Mouse (Mus musculus): ENCODE results near the gene Moap1. TPM values are rescaled to one million over a fixed set of nuclear protein-coding genes. Genes with fewer than 3 reads are reported as not detected.

Gene Moap1
- 8.4 and 9.0 TPM in 2 replicates for polyA plus RNA-seq (2015; fragmentation: Nextera tagmentation; extraction: Ambion mirVana)

DNA sequence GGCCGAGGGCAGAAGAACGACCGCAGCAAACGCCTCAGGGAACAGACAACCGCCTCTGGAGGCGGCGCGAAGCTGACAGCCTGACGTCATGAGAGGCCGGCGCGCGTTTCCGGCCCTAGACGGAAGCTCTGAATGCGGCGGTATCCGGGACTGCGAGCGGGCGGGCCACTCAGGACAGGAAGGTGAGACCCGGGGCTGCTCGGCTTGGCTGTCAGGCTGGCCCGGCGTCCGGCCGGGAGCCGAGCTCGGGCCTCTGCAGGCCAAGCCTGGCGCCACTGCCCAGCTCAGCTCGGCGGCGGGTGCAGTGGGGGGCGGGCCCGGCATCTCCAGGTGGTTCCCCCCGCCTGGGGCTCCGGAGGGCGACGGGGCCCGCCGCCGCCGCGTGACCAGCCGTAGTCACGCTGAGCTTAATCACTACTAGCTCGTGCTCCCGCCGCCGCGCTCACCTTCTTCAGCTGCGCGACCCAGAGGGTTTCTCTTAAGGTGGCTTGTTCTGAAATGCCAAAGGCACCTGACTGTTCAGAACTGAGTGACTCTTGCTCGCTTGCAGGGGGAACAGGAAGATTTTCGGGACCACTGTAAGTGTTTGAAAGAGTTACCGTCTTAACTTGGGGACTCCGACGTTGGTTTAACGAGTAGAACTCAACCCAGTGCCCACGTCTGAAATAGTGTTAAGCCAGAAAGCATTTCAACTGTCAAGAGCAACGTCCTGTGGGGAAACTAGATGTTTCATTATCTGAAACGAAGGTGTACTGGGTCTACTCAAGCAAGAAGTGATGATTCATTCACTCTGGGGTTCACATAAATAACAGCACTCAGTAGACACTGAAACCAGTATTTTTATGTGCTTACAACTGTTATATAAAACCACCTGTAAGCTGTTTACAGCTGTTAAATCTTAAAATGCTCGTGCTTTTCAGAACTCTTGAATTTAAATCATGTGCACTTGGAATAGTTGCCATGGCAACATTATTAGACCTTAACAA lies at the start of gene Moap1, which contains the start of gene Tmem251:
Gene Moap1 (minus strand): TSS at position 73 of the 986 bp plus-strand sequence.
Gene Tmem251 (plus strand): TSS at position 174 of the 986 bp plus-strand sequence.
- Histone ChIP-seq H3K4me2 (peak within 1 kb of the TSS; percentile 81), H3K27ac (peak within 1 kb of the TSS; percentile 96), H3K9ac (peak within 1 kb of the TSS; percentile 93), H3K4me3 (replicated peaks) (peak within 1 kb of the TSS; percentile 93), H3K27me3 (no peaks in the 10 kb centered on the region), H3K4me1 (replicated peaks) (peaks cover 45% of the 10 kb centered on the region), H3K36me3 (peaks cover 19% of the 10 kb centered on the region), H3K9me3 (replicated peaks) (no peaks in the 10 kb centered on the region)
- WGBS (ENCODE audit: insufficient replicate concordance), result 1% methylated on average over 60 of the region's 63 CpGs
- peak; percentile 96 for ATAC-seq (ENCODE audit: low read depth)
- DNase-seq, result peak; percentile 86

DNA sequence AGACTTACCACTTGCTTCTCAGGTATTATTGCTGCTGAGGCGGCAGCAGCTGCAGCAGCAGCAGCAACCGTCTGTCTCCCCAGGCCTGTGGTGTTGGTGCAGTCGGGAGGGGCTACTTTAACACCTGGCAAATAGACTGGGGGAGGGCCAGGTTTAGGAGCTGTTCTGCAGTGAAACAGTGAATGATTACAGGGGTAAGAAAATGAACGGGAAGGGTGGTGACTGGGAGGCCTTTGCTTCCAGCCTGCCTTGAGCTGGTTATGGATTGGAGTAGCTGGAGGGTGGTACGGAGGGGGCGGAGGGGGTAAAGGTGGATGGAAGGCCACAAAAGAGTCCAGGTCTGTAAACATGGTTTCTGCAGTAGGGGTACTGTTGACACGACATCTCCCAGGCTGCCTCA lies 44.5 kb upstream of the Moap1 start:
- DNase-seq (no peak), ATAC-seq (ENCODE audit: low read depth) (peak; percentile 83)
- Histone ChIP-seq H3K4me3 (replicated peaks) (no peak overlapping the region), H3K4me1 (replicated peaks) (peaks cover 6% of the 10 kb centered on the region; the same call in 1 of the 2 replicates), H3K9me3 (replicated peaks) (no peaks in the 10 kb centered on the region), H3K36me3 (peaks cover 75% of the 10 kb centered on the region), H3K4me2 (peak overlapping the region; percentile 19; the same call in 1 of the 2 replicates), H3K27ac (peak overlapping the region; percentile 58), H3K27me3 (no peaks in the 10 kb centered on the region), H3K9ac (no peak overlapping the region)
- WGBS (ENCODE audit: insufficient replicate concordance), result 70% methylated on average over 7 of the region's 7 CpGs

DNA sequence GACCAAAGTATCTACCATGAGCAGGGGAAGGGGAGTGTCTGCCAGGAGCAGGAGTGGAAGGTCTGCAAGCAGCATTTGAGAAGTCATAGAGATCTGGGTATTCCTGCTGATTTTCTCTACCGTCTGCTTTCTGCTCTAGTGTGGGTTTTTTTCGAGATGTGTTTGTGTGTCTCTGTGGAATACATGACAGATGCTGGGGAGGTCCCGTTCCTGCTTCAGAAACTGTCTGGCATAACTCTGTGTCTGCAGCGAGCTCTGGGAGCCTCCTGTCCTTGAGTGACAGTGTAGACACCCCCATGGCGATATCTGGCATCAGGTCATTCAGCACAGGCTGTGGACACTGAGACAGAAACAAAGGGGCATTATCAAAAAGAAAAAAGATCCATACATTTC lies 42.1 kb upstream of the Moap1 start:
- WGBS (ENCODE audit: insufficient replicate concordance), result 79% methylated on average over 5 of the region's 5 CpGs
- Histone ChIP-seq H3K4me2 (no peak overlapping the region), H3K27ac (no peak overlapping the region), H3K36me3 (peaks cover 57% of the 10 kb centered on the region), H3K9ac (no peak overlapping the region), H3K27me3 (no peaks in the 10 kb centered on the region), H3K9me3 (replicated peaks) (no peaks in the 10 kb centered on the region), H3K4me1 (replicated peaks) (peaks cover 6% of the 10 kb centered on the region; the same call in 1 of the 2 replicates), H3K4me3 (replicated peaks) (no peak overlapping the region)
- DNase-seq (no peak), ATAC-seq (ENCODE audit: low read depth) (no peak)

DNA sequence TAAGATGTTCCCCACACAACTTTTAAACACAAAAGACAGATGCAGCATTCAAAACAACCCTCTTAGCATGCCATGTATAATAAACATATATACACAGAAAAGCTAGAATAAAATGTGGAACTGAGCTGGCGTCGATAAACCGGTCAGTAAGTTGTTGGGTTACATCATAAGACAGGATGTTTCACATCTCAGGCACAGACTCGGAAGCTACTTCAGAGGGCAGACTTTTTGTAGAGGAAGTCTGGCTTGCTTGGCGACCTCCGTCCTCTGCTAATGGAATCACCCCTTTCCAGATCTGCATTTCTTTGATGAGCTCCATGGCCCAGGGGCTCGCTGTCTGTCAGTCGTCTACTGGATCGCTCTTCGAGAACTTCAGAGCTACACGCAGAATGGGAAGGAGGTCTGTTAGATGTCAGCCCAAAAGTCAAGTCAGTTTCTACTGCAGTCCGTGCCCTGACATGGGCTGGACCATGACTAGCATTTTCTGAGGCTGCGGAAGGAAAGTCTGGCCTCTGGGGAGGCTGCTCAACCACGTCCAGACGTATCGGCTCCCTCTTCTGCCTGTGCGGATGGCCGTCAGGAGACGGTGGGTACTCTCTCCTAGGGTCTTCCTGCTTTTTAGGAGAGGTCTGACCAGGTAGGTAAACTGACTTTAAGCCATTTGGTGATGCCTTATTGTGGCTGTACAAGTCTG lies 41.6 kb upstream of the Moap1 start:
- no peak overlapping the region for H3K4me3 ChIP-seq (replicated peaks)
- H3K36me3 ChIP-seq, result peaks cover 51% of the 10 kb centered on the region
- 86% methylated on average over 19 of the region's 19 CpGs for WGBS (ENCODE audit: insufficient replicate concordance)
- no peaks in the 10 kb centered on the region for H3K9me3 ChIP-seq (replicated peaks)
- no peak for DNase-seq
- H3K4me2 ChIP-seq, result no peak overlapping the region
- H3K27ac ChIP-seq, result no peak overlapping the region
- H3K4me1 ChIP-seq (replicated peaks), result peaks cover 6% of the 10 kb centered on the region; the same call in 1 of the 2 replicates
- H3K27me3 ChIP-seq, result no peaks in the 10 kb centered on the region
- no peak for ATAC-seq (ENCODE audit: low read depth)
- no peak overlapping the region for H3K9ac ChIP-seq

DNA sequence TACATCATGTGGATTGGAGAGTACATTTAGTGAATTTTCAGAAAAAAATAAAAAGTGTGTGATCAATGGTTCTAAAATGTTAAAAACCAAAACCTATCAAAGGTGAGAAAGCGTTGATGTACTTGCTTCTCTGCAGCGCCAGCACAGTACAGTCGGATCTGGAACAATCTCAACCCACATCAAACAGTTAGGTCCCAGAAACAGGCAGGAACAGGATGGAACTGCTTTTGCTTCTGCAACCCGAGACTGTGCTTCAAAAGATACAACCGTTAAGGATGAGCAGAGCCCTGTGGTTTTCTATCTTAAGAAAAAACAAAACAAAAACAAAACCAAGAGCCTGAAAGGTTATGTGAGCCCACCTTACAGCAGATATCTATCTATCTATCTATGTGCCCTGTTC lies 39.4 kb upstream of the Moap1 start:
- Histone ChIP-seq H3K27me3 (no peaks in the 10 kb centered on the region), H3K4me3 (replicated peaks) (no peak overlapping the region), H3K4me1 (replicated peaks) (peaks cover 5% of the 10 kb centered on the region; the same call in 1 of the 2 replicates), H3K9me3 (replicated peaks) (no peaks in the 10 kb centered on the region), H3K9ac (no peak overlapping the region), H3K36me3 (peaks cover 39% of the 10 kb centered on the region), H3K27ac (no peak overlapping the region), H3K4me2 (no peak overlapping the region)
- ATAC-seq (ENCODE audit: low read depth) (no peak), DNase-seq (no peak)
- 78% methylated on average over 5 of the region's 5 CpGs for WGBS (ENCODE audit: insufficient replicate concordance)

DNA sequence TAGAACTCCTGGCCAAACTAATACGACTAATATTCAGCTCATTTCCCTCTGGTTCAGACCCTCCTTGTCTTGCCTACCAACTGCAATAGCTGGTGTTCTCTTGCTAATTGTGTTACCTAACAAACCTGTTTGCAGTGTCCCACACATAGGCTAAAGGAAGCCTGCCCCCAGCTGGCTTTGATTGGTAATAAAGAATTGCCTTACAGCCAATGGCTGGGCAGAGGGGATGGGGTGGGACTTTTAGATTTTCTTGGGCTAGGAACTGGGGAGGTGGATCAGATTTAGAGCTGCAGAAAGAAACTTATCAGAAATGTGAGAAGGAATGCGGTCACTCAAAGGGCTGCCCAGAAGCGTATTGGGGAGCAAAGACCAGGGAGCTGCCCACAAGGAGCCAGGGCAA lies 36.0 kb upstream of the Moap1 start:
- Histone ChIP-seq H3K27ac (no peak overlapping the region), H3K4me3 (replicated peaks) (no peak overlapping the region), H3K4me2 (no peak overlapping the region), H3K9ac (no peak overlapping the region), H3K9me3 (replicated peaks) (no peaks in the 10 kb centered on the region), H3K4me1 (replicated peaks) (no peaks in the 10 kb centered on the region), H3K36me3 (peaks cover 44% of the 10 kb centered on the region), H3K27me3 (no peaks in the 10 kb centered on the region)
- DNase-seq, result no peak
- ATAC-seq (ENCODE audit: low read depth), result peak; percentile 65
- 43% methylated on average over 3 of the region's 3 CpGs for WGBS (ENCODE audit: insufficient replicate concordance)

DNA sequence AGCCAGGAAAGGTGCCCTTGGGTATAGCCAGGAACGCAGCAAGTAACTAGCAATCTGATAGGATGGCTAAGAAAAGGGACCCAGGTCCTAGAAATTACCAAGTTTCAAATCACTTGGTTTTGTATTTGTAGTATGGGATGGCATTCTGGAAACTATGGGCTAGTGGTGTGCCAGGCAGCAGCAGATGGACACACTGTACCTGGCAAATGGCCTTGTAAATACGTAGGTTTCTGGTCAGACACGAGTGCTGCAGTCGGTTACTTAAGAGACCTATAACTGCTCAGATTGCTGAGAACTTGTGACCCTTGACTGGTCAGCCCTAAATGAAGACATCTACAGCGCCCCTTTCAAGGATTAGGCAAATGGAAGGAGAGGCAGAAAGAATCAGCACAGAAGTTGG lies 34.7 kb upstream of the Moap1 start:
- Histone ChIP-seq H3K4me2 (no peak overlapping the region), H3K9me3 (replicated peaks) (no peaks in the 10 kb centered on the region), H3K9ac (no peak overlapping the region), H3K27ac (no peak overlapping the region), H3K4me3 (replicated peaks) (no peak overlapping the region), H3K4me1 (replicated peaks) (no peaks in the 10 kb centered on the region), H3K27me3 (no peaks in the 10 kb centered on the region), H3K36me3 (peaks cover 47% of the 10 kb centered on the region)
- ATAC-seq (ENCODE audit: low read depth), result no peak
- WGBS (ENCODE audit: insufficient replicate concordance), result 87% methylated on average over 5 of the region's 5 CpGs
- DNase-seq, result no peak

DNA sequence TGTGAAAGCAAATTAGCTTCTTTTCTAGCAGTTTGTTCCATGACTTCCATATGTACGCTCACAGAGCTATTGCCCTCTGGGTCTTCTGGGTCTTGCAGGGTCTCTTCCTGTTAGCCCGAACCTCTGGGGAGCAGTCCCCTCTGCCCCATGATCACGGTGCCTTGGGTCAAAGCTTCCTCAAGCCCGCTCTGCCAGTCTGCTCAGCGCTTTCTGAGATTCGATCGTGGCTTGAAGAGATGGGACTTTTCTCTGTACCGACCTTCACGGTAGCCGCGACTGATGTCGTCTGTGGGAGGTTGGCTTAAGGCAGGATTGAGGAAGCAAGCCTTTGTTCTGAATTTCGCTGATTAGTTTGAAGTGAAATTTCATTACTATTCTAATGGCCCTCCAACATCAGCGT lies 32.6 kb upstream of the Moap1 start:
- DNase-seq, result no peak
- no peaks in the 10 kb centered on the region for H3K27me3 ChIP-seq
- 93% methylated on average over 14 of the region's 14 CpGs for WGBS (ENCODE audit: insufficient replicate concordance)
- H3K4me1 ChIP-seq (replicated peaks), result no peaks in the 10 kb centered on the region
- H3K9me3 ChIP-seq (replicated peaks), result no peaks in the 10 kb centered on the region
- peaks cover 64% of the 10 kb centered on the region for H3K36me3 ChIP-seq
- H3K4me2 ChIP-seq, result no peak overlapping the region
- no peak overlapping the region for H3K4me3 ChIP-seq (replicated peaks)
- H3K9ac ChIP-seq, result no peak overlapping the region
- no peak overlapping the region for H3K27ac ChIP-seq
- ATAC-seq (ENCODE audit: low read depth), result no peak

DNA sequence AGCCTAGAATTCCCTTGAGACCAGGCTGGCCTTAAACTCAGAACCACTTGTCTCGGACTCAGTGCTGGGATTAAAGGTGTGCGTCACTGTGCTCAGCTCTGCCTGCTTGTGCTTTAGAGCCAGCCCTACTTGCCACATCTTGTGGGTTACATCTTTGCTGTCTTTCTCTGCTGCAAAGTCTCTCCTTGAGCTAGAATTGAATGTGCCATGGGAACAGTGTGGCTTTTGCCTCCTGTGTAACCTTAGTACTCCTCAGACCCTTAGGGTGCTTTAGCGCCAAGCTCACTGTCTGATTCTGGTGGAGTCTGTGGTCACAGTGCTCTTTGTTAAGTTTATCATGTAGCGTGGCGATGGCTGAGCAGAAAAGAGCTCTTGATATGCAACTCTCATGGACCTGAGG lies 29.2 kb upstream of the Moap1 start:
- H3K4me2 ChIP-seq, result no peak overlapping the region
- no peaks in the 10 kb centered on the region for H3K4me1 ChIP-seq (replicated peaks)
- DNase-seq (no peak), ATAC-seq (ENCODE audit: low read depth) (no peak)
- peaks cover 93% of the 10 kb centered on the region for H3K36me3 ChIP-seq
- no peaks in the 10 kb centered on the region for H3K27me3 ChIP-seq
- H3K4me3 ChIP-seq (replicated peaks), result no peak overlapping the region
- H3K9ac ChIP-seq, result no peak overlapping the region
- WGBS (ENCODE audit: insufficient replicate concordance), result 90% methylated on average over 5 of the region's 5 CpGs
- no peaks in the 10 kb centered on the region for H3K9me3 ChIP-seq (replicated peaks)
- no peak overlapping the region for H3K27ac ChIP-seq

DNA sequence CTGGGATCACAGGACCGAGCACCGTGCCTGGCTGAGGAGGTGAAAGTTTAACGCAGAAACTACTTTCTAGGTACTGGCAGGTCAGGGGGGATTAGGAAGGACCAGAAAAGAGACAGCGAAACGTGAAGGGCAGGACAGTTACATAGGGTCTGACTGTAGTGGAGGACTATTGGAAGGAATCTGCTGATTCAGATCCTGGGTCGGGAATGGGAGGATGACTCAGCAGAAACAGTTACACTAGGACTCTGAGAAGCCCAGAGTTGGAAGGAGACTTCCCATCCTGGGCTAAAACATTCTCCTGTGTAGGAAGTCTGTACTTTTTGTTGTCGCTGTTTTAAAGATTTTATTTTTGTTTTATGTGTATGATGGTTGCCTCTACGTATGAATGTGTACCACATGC lies 28.1 kb upstream of the Moap1 start:
- Histone ChIP-seq H3K27me3 (no peaks in the 10 kb centered on the region), H3K4me2 (no peak overlapping the region), H3K4me1 (replicated peaks) (0 out of 2 replicates have a peak, but pooled peaks cover 6% of the 10 kb centered on the region), H3K4me3 (replicated peaks) (no peak overlapping the region), H3K27ac (no peak overlapping the region), H3K9ac (no peak overlapping the region), H3K9me3 (replicated peaks) (no peaks in the 10 kb centered on the region), H3K36me3 (peaks cover 93% of the 10 kb centered on the region)
- ATAC-seq (ENCODE audit: low read depth) (no peak), DNase-seq (no peak)
- 86% methylated on average over 8 of the region's 8 CpGs for WGBS (ENCODE audit: insufficient replicate concordance)

DNA sequence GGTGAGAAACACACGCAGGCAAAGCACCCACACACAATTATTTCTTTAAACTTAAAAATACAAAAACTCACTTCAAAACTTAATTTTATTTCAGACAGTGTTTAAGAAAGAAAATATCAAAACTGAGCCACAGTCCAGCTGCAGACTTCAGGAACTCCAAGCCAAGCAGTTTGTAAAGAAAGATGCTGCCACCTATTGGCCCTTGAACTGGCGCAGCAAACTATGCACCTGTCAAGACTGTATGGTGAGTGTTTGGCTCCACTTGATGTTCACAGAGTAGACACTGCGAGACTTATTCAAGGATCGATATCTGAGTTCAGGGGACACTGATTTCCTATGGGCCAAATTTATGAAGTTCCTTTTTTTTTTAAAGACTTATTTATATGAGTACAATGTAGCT lies 25.5 kb upstream of the Moap1 start:
- DNase-seq, result no peak
- ATAC-seq (ENCODE audit: low read depth), result no peak
- Histone ChIP-seq H3K27ac (no peak overlapping the region), H3K4me2 (no peak overlapping the region), H3K4me3 (replicated peaks) (no peak overlapping the region), H3K27me3 (no peaks in the 10 kb centered on the region), H3K9ac (no peak overlapping the region), H3K36me3 (peaks cover 91% of the 10 kb centered on the region), H3K4me1 (replicated peaks) (peaks cover 6% of the 10 kb centered on the region; the same call in 1 of the 2 replicates), H3K9me3 (replicated peaks) (no peaks in the 10 kb centered on the region)
- whole genome bisulfite sequencing (ENCODE audit: insufficient replicate concordance), result 87% methylated on average over 4 of the region's 4 CpGs

All from liver, embryonic 13.5 days (tissue).